Mouse (Mus musculus): ENCODE data around the gene Gm136. TPM values are rescaled to one million over a fixed set of nuclear protein-coding genes. Genes with fewer than 3 reads are reported as not detected.

The Gm136 gene
- not detected in 2 replicates for polyA plus RNA-seq (2015; fragmentation: Nextera tagmentation; extraction: Ambion mirVana)

- H3K27ac ChIP-seq (ENCODE audit: low read length), result no peak within 1 kb of the TSS
- no peak within 1 kb of the TSS for H3K4me3 ChIP-seq (replicated peaks; ENCODE audit: low read length)
- H3K4me1 ChIP-seq (ENCODE audit: control insufficient read depth, insufficient read depth, low read length), result no peaks in the 10 kb centered on the region
- 74% methylated on average over 1 of the region's 1 CpGs for WGBS
- ATAC-seq (ENCODE audit: insufficient read depth, low FRiP score), result no peak
- no peaks in the 10 kb centered on the region for H3K36me3 ChIP-seq (ENCODE audit: control insufficient read depth, insufficient read depth, low read length)
- no peak within 1 kb of the TSS for H3K9ac ChIP-seq (ENCODE audit: low read length)
- H3K4me2 ChIP-seq (ENCODE audit: low read depth, low read length), result no peak within 1 kb of the TSS
- H3K27me3 ChIP-seq (ENCODE audit: control insufficient read depth, insufficient read depth, low read length), result no peaks in the 10 kb centered on the region
- H3K9me3 ChIP-seq (replicated peaks; ENCODE audit: control insufficient read depth, low read length), result no peaks in the 10 kb centered on the region
Measured at GRCm38 (mm10) chr4:34756163-34756562, at the start of gene Gm136. Gene Gm136, minus strand, starts transcription at chr4:34756263.

DNA sequence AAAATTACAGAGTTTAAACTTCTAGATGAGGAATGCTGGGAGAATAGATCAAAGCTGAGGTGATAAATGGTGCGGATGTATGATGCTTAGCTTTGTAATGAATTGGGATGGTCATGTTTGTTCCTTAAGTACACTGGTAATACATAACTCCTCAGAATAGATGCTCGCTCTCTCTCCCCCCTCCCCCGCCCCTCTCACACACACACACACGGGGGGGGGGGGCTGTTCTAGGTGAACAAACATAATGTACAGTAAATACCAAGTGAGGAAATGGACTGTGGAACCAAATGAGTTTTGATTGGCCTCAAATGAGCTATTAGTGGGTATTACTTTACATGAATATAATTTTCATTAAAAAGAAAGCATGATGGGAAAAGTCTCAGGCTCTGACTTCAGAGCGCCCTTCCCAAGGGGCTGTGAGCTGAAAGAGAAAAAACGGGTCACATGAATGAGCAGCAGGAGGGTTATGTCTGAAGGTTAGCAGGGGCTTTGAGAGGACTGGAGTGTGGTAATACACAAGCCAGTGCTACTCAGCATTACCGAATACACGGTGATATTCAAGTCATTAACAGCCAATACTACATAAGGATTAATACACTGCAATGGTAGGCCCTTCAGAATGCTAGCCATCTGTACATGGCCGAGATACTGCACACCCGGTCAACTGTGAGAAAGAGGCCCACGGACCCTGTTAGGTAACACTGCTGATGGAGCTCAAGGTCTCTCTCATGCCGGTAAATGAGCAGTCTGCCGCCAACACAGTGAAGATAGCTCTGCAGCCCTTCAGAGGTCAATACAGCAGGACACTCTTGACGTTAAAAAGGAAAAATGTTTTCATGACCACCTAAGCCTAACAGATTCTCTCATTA is 45.3 kb upstream of the Gm136 start:
- Histone ChIP-seq H3K9ac (ENCODE audit: low read length) (no peak overlapping the region), H3K36me3 (ENCODE audit: control insufficient read depth, insufficient read depth, low read length) (no peaks in the 10 kb centered on the region), H3K4me2 (ENCODE audit: low read depth, low read length) (no peak overlapping the region), H3K27ac (ENCODE audit: low read length) (no peak overlapping the region), H3K9me3 (replicated peaks; ENCODE audit: control insufficient read depth, low read length) (no peaks in the 10 kb centered on the region), H3K27me3 (ENCODE audit: control insufficient read depth, insufficient read depth, low read length) (no peaks in the 10 kb centered on the region), H3K4me1 (ENCODE audit: control insufficient read depth, insufficient read depth, low read length) (no peaks in the 10 kb centered on the region), H3K4me3 (replicated peaks; ENCODE audit: low read length) (no peak overlapping the region)
- WGBS, result 84% methylated on average over 14 of the region's 14 CpGs
- ATAC-seq (ENCODE audit: insufficient read depth, low FRiP score), result no peak

DNA sequence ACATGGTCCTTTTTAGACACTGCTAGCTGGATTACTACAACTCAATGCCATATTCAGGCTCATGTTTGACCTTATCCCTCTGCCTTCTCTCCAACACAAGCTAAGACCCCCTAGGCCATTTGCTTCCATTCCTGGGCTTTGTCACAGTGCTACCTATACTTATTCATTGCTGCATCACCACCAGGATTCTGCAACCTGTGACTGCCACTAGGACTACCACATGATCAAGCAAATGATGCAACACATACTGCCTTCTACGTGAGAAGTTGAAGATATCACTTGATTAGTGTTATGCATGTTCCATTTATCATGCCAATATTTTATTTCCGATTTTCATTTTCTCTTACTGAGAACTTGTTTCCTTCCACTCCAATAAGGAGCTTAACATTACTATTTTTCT is 41.9 kb upstream of the Gm136 start:
- Histone ChIP-seq H3K9me3 (replicated peaks; ENCODE audit: control insufficient read depth, low read length) (no peaks in the 10 kb centered on the region), H3K27me3 (ENCODE audit: control insufficient read depth, insufficient read depth, low read length) (no peaks in the 10 kb centered on the region), H3K4me2 (ENCODE audit: low read depth, low read length) (no peak overlapping the region), H3K27ac (ENCODE audit: low read length) (no peak overlapping the region), H3K9ac (ENCODE audit: low read length) (no peak overlapping the region), H3K4me3 (replicated peaks; ENCODE audit: low read length) (no peak overlapping the region), H3K36me3 (ENCODE audit: control insufficient read depth, insufficient read depth, low read length) (no peaks in the 10 kb centered on the region), H3K4me1 (ENCODE audit: control insufficient read depth, insufficient read depth, low read length) (no peaks in the 10 kb centered on the region)
- WGBS, result 88% methylated on average over 2 of the region's 2 CpGs
- ATAC-seq (ENCODE audit: insufficient read depth, low FRiP score), result no peak

DNA sequence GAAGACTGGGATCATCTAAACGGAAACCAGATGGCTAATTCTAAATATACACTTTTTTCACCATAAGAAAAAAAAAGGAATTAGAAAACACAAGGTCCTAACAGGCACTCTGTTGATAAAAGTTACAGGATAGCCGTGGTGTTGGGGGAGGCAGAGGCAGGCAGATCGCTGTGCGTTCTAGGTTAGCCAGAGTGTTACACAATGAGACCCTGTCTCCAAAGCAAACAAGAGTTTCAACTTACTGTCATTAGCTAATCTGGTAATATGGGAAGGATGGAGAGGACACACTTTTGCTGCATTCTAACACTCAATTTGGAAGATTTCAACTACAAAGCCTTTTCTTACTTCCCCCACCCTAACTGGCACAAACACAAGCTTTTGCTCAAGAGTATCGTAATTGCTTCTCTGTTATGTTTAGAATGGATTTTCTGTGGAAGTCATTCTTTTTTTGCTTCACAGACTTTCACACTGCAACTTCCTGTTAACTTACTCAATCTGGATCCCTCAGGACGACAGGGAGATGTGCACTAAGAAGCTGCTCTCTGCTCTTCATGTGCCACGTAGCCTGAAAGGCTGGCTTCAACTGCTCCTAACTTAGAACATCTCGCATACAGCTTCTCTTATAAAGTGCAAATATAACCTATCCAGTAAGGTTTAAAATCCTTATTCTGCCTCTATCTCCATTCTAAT is 41.4 kb upstream of the Gm136 start:
- H3K36me3 ChIP-seq (ENCODE audit: control insufficient read depth, insufficient read depth, low read length), result no peaks in the 10 kb centered on the region
- no peaks in the 10 kb centered on the region for H3K27me3 ChIP-seq (ENCODE audit: control insufficient read depth, insufficient read depth, low read length)
- ATAC-seq (ENCODE audit: insufficient read depth, low FRiP score), result no peak
- no peak overlapping the region for H3K27ac ChIP-seq (ENCODE audit: low read length)
- no peaks in the 10 kb centered on the region for H3K9me3 ChIP-seq (replicated peaks; ENCODE audit: control insufficient read depth, low read length)
- H3K4me3 ChIP-seq (replicated peaks; ENCODE audit: low read length), result no peak overlapping the region
- WGBS, result 60% methylated on average over 8 of the region's 8 CpGs
- H3K4me1 ChIP-seq (ENCODE audit: control insufficient read depth, insufficient read depth, low read length), result no peaks in the 10 kb centered on the region
- no peak overlapping the region for H3K9ac ChIP-seq (ENCODE audit: low read length)
- no peak overlapping the region for H3K4me2 ChIP-seq (ENCODE audit: low read depth, low read length)

DNA sequence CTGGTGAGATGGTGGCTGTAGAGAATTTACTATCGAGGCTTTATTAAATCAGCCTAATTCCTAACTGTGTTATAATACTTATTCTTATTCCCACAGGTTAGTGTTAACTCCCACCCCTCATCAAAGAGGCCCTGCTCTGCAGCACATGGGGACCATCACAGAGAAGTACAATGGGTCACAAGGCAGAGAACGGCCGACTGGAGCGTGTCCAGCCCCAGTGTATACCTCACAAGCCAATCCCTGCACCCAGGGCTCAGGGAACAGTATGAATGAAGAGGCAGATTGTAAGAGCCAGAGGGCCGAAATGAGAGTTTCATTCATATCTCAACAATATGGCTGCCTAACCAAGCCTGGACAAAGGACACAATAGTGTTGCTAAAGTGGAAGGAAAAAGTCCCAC is 40.2 kb upstream of the Gm136 start:
- Histone ChIP-seq H3K4me3 (replicated peaks; ENCODE audit: low read length) (no peak overlapping the region), H3K4me2 (ENCODE audit: low read depth, low read length) (no peak overlapping the region), H3K27ac (ENCODE audit: low read length) (no peak overlapping the region), H3K9ac (ENCODE audit: low read length) (no peak overlapping the region), H3K27me3 (ENCODE audit: control insufficient read depth, insufficient read depth, low read length) (no peaks in the 10 kb centered on the region), H3K4me1 (ENCODE audit: control insufficient read depth, insufficient read depth, low read length) (no peaks in the 10 kb centered on the region), H3K9me3 (replicated peaks; ENCODE audit: control insufficient read depth, low read length) (no peaks in the 10 kb centered on the region), H3K36me3 (ENCODE audit: control insufficient read depth, insufficient read depth, low read length) (no peaks in the 10 kb centered on the region)
- ATAC-seq (ENCODE audit: insufficient read depth, low FRiP score), result no peak
- 86% methylated on average over 5 of the region's 5 CpGs for WGBS

GRCm38 (mm10) chr4:34786476-34786875 is 30.4 kb upstream of the Gm136 start:
- H3K4me2 ChIP-seq (ENCODE audit: low read depth, low read length), result no peak overlapping the region
- H3K9ac ChIP-seq (ENCODE audit: low read length), result no peak overlapping the region
- no peak for ATAC-seq (ENCODE audit: insufficient read depth, low FRiP score)
- no peaks in the 10 kb centered on the region for H3K9me3 ChIP-seq (replicated peaks; ENCODE audit: control insufficient read depth, low read length)
- no peaks in the 10 kb centered on the region for H3K36me3 ChIP-seq (ENCODE audit: control insufficient read depth, insufficient read depth, low read length)
- H3K27me3 ChIP-seq (ENCODE audit: control insufficient read depth, insufficient read depth, low read length), result no peaks in the 10 kb centered on the region
- WGBS, result 83% methylated on average over 3 of the region's 3 CpGs
- H3K27ac ChIP-seq (ENCODE audit: low read length), result no peak overlapping the region
- H3K4me3 ChIP-seq (replicated peaks; ENCODE audit: low read length), result no peak overlapping the region
- no peaks in the 10 kb centered on the region for H3K4me1 ChIP-seq (ENCODE audit: control insufficient read depth, insufficient read depth, low read length)

DNA sequence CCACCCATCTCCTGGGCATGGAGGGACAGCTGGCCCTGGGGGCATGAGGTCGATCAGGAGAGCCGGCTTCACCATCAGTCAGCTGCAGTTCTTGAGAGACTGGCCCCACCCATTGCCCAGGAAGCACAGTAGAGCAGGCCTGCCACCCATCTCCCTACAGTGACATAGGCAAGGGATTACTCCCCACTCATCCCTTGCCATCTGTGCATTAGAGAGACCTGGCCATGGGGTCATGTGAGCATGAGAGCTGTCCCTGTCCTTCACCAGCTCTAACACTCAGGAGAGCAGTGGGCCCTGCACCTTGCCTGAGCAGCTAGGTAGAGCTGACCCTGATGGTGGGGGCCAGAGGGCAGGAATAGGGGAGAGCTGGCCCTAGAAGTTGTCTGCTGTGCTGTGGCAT is 29.6 kb upstream of the Gm136 start:
- Histone ChIP-seq H3K36me3 (ENCODE audit: control insufficient read depth, insufficient read depth, low read length) (no peaks in the 10 kb centered on the region), H3K27ac (ENCODE audit: low read length) (no peak overlapping the region), H3K4me3 (replicated peaks; ENCODE audit: low read length) (no peak overlapping the region), H3K9ac (ENCODE audit: low read length) (no peak overlapping the region), H3K4me2 (ENCODE audit: low read depth, low read length) (no peak overlapping the region), H3K27me3 (ENCODE audit: control insufficient read depth, insufficient read depth, low read length) (no peaks in the 10 kb centered on the region), H3K9me3 (replicated peaks; ENCODE audit: control insufficient read depth, low read length) (no peaks in the 10 kb centered on the region), H3K4me1 (ENCODE audit: control insufficient read depth, insufficient read depth, low read length) (no peaks in the 10 kb centered on the region)
- 64% methylated on average over 2 of the region's 2 CpGs for whole genome bisulfite sequencing
- peak; percentile 40; the same call in 1 of the 2 replicates for ATAC-seq (ENCODE audit: insufficient read depth, low FRiP score)

GRCm38 (mm10) chr4:34784865-34785264 is 28.8 kb upstream of the Gm136 start:
- Histone ChIP-seq H3K27me3 (ENCODE audit: control insufficient read depth, insufficient read depth, low read length) (no peaks in the 10 kb centered on the region), H3K36me3 (ENCODE audit: control insufficient read depth, insufficient read depth, low read length) (no peaks in the 10 kb centered on the region), H3K9ac (ENCODE audit: low read length) (no peak overlapping the region), H3K4me1 (ENCODE audit: control insufficient read depth, insufficient read depth, low read length) (no peaks in the 10 kb centered on the region), H3K27ac (ENCODE audit: low read length) (no peak overlapping the region), H3K4me3 (replicated peaks; ENCODE audit: low read length) (no peak overlapping the region), H3K9me3 (replicated peaks; ENCODE audit: control insufficient read depth, low read length) (no peaks in the 10 kb centered on the region), H3K4me2 (ENCODE audit: low read depth, low read length) (no peak overlapping the region)
- ATAC-seq (ENCODE audit: insufficient read depth, low FRiP score), result no peak
- 59% methylated on average over 5 of the region's 5 CpGs for WGBS

DNA sequence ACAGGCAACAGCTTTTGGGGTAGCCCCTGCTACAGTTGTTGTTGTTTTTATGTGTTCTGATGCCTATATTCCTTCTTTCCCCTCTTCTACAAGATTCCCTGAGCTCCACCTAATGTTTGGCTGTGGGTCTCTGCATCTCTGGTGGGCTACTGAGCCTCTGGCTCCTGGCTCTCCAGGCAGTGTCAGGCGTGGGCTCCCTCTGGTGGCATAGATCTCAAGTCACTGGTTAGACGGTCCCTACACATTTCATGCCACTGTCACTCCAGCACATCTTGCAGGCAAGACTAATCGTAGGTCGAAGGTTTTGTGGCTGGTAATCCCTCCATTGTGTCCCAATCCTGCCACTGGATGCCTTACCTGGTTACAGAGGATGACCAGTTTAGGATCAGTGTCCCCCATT is 26.7 kb upstream of the Gm136 start:
- H3K4me2 ChIP-seq (ENCODE audit: low read depth, low read length), result no peak overlapping the region

More for the DNA sequence above, 26.7 kb upstream of the Gm136 start:
- 36% methylated on average over 4 of the region's 4 CpGs for WGBS
- Histone ChIP-seq H3K4me3 (replicated peaks; ENCODE audit: low read length) (no peak overlapping the region), H3K36me3 (ENCODE audit: control insufficient read depth, insufficient read depth, low read length) (no peaks in the 10 kb centered on the region), H3K9me3 (replicated peaks; ENCODE audit: control insufficient read depth, low read length) (no peaks in the 10 kb centered on the region), H3K27me3 (ENCODE audit: control insufficient read depth, insufficient read depth, low read length) (no peaks in the 10 kb centered on the region), H3K4me1 (ENCODE audit: control insufficient read depth, insufficient read depth, low read length) (no peaks in the 10 kb centered on the region), H3K9ac (ENCODE audit: low read length) (no peak overlapping the region), H3K27ac (ENCODE audit: low read length) (no peak overlapping the region)
- ATAC-seq (ENCODE audit: insufficient read depth, low FRiP score), result no peak
